Comparison of ENCODE assay signal across 15 mouse cellular contexts in the genomic region with DNA sequence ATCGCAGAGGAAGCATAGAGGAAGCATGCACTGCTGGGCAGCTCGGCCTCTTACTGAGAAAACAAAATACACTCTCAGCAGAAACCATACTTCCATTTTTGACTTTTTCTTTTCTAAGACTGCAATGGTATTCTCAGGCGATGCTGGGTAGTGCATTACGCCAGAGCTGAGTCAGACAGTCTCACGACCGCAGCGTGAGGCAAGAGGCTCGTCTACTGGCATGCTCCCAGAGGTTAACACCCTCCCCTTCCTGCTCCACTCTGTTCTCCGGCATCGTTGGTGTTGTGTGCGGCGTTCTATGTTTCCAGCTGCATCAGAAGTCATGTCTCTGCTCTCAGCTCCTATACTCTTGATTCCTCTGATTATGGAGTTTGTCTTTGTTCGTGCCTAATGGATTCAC.
DNase-seq lines count a peak whose midpoint lies in the region; ATAC-seq and TF ChIP-seq lines count a peak whose summit lies in the region.
"Had no signal": no experiment of that assay in that cellular context is flagged by ENCODE, and none has a peak within 500 bp of the region (broad histone marks: within the 10 kb centered on the region; RNA-seq: fewer than 3 reads in every experiment).

No protein-coding gene starts in this region.

- H3K9ac ChIP-seq in liver, adult 2 months (ENCODE audit: low read depth, low read length) = no peak overlapping the region
- H3K9ac ChIP-seq: hindbrain, embryonic 13.5 days had no signal

- TF ChIP-seq POLR2A in liver, adult 2 months (IDR thresholded peaks at IDR 0.05; ENCODE audit: extremely low read depth, insufficient read depth, low read length) = no peak

- no peaks in the 10 kb centered on the region for H3K79me2 ChIP-seq in liver, adult 2 months (ENCODE audit: control insufficient read depth, insufficient read depth, low read length)

- peaks cover 33% of the 10 kb centered on the region for H3K36me3 ChIP-seq in liver, adult 2 months (ENCODE audit: control insufficient read depth, insufficient read depth, low read length)
- H3K36me3 ChIP-seq in hindbrain, embryonic 10.5 days = peaks cover 65% of the 10 kb centered on the region

- no peak overlapping the region for H3K27ac ChIP-seq in liver, adult 2 months (replicated peaks; ENCODE audit: insufficient read depth, low read depth, low read length)
- H3K27ac ChIP-seq in hindbrain, embryonic 10.5 days = no peak overlapping the region
- H3K27ac ChIP-seq: forebrain, embryonic 10.5 days; hindbrain, embryonic 13.5 days had no signal

- WGBS in liver, adult 2 months = 80% methylated on average over 13 of the region's 13 CpGs
- WGBS in hindbrain, embryonic 10.5 days = 93% methylated on average over 13 of the region's 13 CpGs

- peak; percentile 13 for DNase-seq in adrenal gland, adult 8-10 months
- DNase-seq in adrenal gland, postnatal 4 days (ENCODE audit: low spot score in 2 of 2) = no peak
- DNase-seq in liver, adult 2 months (ENCODE audit: extremely low read depth, low read depth, low spot score) = peak; percentile 29
- no peak for DNase-seq in liver
- peak; percentile 66 for DNase-seq in brain, adult 2 months (ENCODE audit: low read depth, low spot score)
- DNase-seq in hindbrain, embryonic 10.5 days (ENCODE audit: low spot score) = no peak
- no peak for DNase-seq in thymus, postnatal 4 days
- DNase-seq: B cell, adult 2 months; cerebellum, adult 2 months; gastrocnemius, postnatal 14 days; kidney, postnatal 14 days; right cerebral cortex, postnatal 25 days had no signal

- H3K27me3 ChIP-seq in liver, adult 2 months (ENCODE audit: control insufficient read depth, insufficient read depth, low read length) = no peaks in the 10 kb centered on the region
- no peaks in the 10 kb centered on the region for H3K27me3 ChIP-seq in hindbrain, embryonic 10.5 days (ENCODE audit: insufficient read depth, poor library complexity, severe bottlenecking)
- H3K27me3 ChIP-seq: hindbrain, embryonic 13.5 days had no signal

- no peaks in the 10 kb centered on the region for H3K4me1 ChIP-seq in liver, adult 2 months (ENCODE audit: control insufficient read depth, insufficient read depth, low read length)
- no peaks in the 10 kb centered on the region for H3K4me1 ChIP-seq in hindbrain, embryonic 10.5 days (replicated peaks)
- H3K4me1 ChIP-seq: forebrain, embryonic 10.5 days; hindbrain, embryonic 13.5 days had no signal

- TF ChIP-seq CTCF in liver, adult 2 months (IDR thresholded peaks at IDR 0.05; ENCODE audit: low read depth, low read length) = no peak

- no peak overlapping the region for H3K4me3 ChIP-seq in liver, adult 2 months (ENCODE audit: insufficient read depth, low read depth, low read length)
- no peak overlapping the region for H3K4me3 ChIP-seq in hindbrain, embryonic 10.5 days
- H3K4me3 ChIP-seq: forebrain, embryonic 10.5 days; hindbrain, embryonic 13.5 days had no signal

- peak; percentile 91 for ATAC-seq in monocyte, adult 5-6 weeks (replicated peaks; ENCODE audit: insufficient number of reproducible peaks, low FRiP score, low TSS enrichment, poor library complexity, severe bottlenecking)

- H3K9me3 ChIP-seq in hindbrain, embryonic 10.5 days = no peaks in the 10 kb centered on the region
- H3K9me3 ChIP-seq: forebrain, embryonic 10.5 days; hindbrain, embryonic 13.5 days had no signal

Comparison
In these comparisons a context has a peak if more than half of its experiments do, and no peak if none do; other contexts are left out.
1. DNase-seq: peak in adrenal gland, adult 8-10 months (single experiment), liver, adult 2 months (single experiment) and brain, adult 2 months (single experiment); none in adrenal gland, postnatal 4 days (0 of 2), liver (single experiment), hindbrain, embryonic 10.5 days (single experiment) and thymus, postnatal 4 days (single experiment).